Mouse (Mus musculus): ENCODE results near the gene Glud1.
"Not testable (repeated sequence)": the region's sequence is repeated elsewhere in the genome, so short reads cannot be mapped to it uniquely, and the experiment has no call there.

Glud1 gene

DNA sequence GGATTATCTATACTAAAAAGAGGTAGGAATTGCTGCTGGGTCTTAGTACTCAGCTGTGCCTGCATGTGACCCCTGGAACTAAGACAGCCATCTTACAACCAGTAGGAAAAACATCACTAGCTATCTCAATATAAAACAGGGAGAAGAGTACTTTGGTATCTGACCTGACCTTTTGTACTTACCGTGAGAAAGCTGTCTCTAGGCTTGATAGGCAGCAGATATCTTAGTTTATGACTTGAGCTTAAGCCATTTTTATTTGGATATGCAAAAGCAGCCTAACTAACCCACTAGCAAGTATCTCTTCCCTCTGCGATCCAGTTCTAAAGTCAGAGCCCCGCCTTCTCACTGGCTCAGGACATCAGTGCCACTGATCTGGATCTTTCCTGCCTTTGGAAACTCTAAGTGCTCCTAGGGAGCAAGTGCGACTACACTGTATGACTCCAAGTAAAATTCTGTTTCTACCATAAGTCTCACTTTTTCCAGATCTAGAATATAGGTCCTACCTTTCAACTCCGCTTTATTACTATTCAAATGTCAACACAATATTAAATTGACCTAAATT lies 7.8 kb upstream of the Glud1 start:
- POLR2A ChIA-PET: interaction anchor here in 3 of 4 experiments (1.1 to 1.3 kb wide), 5 partner anchors 9 to 60 kb away, joined by 3 to 9 read pairs (median 3); no protein-coding TSS in a partner anchor

DNA sequence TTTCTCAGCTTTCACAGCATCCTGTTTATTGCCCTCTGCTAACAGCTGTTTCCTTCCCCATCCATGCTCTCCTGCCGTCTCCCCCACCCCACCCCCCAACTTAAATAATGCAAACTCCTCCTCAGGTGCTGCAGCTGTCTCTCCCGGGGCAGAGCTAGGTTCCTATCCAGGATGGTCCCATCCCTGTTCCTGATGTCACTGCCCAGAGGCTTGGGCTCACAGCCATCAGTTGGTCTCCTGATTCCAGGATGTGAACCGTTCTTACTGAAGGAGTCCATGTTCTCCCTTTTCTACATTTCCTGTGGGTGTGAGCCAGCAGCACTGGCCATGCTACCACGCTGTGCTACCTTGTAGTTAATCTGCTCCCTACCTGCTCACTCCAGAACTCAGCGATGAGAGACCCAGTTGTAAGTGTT lies 7.3 kb upstream of the Glud1 start:
- ChIA-PET CTCF (interaction anchor here in 2 of 4 experiments (0.6 to 0.8 kb wide), 3 partner anchors 10 to 466 kb away, joined by 3 to 4 read pairs (median 3); no protein-coding TSS in a partner anchor), POLR2A (interaction anchor here in 3 of 4 experiments (1.1 to 1.4 kb wide), 6 partner anchors 9 to 59 kb away, joined by 3 to 9 read pairs (median 4); no protein-coding TSS in a partner anchor)

More for the DNA sequence above, 7.8 kb upstream of the Glud1 start:
- CTCF ChIA-PET: interaction anchor here in 1 of 4 experiments (0.8 kb wide), 1 partner anchor 9 kb away, joined by 3 read pairs; no protein-coding TSS in a partner anchor

DNA sequence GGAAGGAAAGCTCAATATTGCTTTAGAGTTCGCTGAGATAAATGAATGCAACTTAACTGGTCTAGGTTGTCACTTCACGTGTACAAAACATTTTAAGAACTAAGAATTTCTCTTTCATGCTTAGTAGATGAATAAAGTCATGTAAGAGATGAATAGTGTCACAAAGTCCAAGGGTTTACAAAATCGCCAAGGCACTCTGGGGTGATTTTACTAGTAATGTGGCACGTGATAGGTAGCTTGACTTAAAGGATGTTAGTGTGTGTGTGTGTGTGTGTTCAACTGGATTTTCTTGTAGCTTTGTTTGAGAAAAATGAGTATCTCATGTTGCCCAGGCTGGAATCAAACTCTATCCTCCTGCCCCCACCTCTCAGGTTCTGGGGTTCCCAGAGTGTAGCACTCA lies 1.3 kb upstream of the Glud1 start:
- CTCF ChIA-PET: no interaction called here
- POLR2A ChIA-PET: interaction anchor here in 2 of 4 experiments (0.6 to 1.8 kb wide), 10 partner anchors 9 to 63 kb away, joined by 3 to 9 read pairs (median 4); no protein-coding TSS in a partner anchor

DNA sequence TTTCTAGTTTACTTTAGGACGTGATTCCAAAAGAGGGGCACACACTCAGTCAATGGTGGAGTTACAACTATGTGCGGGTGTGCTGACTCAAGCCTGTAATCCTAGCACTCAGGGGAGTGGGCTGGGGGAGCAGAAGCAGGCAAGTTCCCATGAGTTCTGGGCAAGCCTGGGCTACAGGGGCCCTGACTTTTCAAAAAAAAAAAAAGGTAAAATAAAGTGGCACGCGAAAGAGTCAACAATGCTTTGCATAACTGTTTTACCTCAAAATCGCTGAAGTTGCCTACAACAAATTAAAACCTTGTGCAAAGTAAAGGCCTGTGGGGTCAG lies 657 bp upstream of the Glud1 start:
- ChIA-PET CTCF (no interaction called here), POLR2A (interaction anchor here in 2 of 4 experiments (1.0 to 1.8 kb wide), 6 partner anchors 10 to 53 kb away, joined by 3 to 9 read pairs (median 4); no protein-coding TSS in a partner anchor)

DNA sequence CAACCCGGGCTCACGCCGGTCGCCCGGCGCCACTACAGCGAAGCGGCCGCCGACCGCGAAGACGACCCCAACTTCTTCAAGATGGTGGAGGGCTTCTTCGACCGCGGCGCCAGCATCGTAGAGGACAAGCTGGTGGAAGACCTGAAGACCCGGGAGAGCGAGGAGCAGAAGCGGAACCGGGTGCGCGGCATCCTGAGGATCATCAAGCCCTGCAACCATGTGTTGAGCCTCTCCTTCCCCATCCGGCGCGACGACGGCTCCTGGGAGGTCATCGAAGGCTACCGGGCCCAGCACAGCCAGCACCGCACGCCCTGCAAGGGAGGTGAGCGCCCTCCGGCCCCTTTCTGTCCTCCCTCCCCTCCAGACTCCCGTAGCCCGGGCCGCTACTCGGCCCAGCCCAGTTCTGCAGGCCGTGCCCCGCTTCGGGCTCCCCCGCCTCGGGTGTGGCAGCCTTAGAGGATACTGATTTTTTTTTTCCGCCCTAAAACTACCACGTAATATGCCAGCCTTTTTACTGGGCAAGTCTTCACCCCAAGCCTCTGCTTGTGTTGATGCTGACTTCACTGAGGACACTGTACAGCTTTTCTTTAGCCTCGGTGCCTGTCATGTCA lies 599 bp downstream of the Glud1 start:
- ChIA-PET POLR2A (interaction anchor here in 3 of 4 experiments (0.6 to 61.1 kb wide), 20 partner anchors 10 to 77 kb away, joined by 3 to 2339 read pairs (median 4); partner anchors contain the start of genes Fam25c (in 1 of the 3), Mmrn2 (in 1 of the 3) and Sncg (in 1 of the 3)), CTCF (no interaction called here)

DNA sequence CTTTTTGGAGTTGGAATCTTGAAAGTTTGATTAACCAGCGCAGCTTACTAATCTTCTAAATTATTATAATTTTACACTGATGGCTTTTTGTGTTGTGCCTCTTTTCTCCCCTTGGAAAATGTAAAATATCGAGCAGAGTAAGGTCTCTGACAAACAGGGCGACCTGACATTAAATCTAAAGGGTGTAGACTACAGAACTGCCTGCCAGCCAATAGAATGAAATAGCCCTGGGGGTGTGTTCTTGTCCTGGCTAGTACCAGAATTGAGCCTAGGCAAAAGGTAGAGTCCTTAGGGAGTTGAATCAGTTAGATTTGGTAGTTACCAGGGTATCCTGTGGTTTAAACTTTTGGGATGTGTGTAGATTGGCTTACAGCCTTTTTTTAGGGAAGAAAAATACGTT lies 1.2 kb downstream of the Glud1 start:
- CTCF ChIA-PET: no interaction called here
- POLR2A ChIA-PET: interaction anchor here in 3 of 4 experiments (0.7 to 61.1 kb wide), 16 partner anchors 10 to 77 kb away, joined by 3 to 2339 read pairs (median 4); partner anchors contain the start of genes Fam25c (in 1 of the 3), Mmrn2 (in 1 of the 3) and Sncg (in 1 of the 3)

DNA sequence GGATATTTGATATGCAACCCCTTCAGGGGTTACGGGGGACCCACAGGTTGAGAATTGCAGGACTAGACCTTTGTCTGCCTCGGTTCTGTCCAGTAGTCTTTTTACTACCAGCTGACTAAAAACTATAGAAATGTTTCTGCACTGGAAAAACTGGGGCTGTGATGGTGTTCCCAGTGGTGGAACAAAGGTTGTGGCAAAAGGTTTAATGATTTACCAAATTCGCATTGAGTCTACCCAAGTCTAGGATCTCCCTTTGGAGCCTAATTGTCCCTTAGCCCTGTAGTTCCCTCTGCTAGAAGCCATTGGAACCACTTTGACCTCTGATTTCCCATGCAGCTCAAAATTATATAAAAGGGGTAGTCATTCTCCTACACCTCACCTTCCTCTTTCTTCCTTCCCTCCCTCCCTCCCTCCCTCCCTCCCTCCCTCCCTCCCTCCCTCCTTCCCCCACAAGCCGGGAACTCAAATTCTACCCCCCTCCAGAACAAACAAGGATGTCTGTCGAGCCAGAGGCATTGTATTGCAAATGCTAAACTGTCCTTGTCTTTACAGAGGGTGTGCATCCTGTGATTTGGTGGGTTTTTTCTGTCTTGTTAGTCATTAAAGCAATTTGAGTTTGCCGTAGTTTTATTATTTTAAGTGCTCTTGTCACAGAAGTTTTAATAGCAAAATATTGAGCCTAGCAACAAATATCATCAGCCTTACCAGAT lies 2.0 kb downstream of the Glud1 start:
- POLR2A ChIA-PET: interaction anchor here in 3 of 4 experiments (0.6 to 61.1 kb wide), 11 partner anchors 9 to 190 kb away, joined by 3 to 2339 read pairs (median 3); partner anchors contain the start of genes Fam25c (in 1 of the 3), Mmrn2 (in 1 of the 3) and Sncg (in 1 of the 3)
- CTCF ChIA-PET: no interaction called here

DNA sequence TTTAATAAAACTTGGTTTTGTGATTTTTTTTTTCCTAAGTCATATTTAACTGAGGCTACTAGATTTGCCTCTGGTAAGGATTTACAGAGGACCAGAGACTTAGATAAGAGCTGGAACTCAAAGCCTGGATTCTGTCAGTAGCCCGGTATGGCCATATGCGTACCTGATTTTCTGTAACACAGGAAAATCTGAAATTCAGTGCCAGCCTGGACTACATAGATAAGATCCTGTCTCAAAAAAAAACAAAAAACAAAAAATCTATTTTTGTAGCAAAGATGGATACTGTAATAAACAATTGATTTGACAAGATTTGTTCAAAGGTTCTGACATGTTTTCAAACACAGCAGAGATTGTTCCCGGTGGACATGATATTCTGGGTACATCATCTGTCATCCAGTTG lies 3.1 kb downstream of the Glud1 start:
- ChIA-PET POLR2A (interaction anchor here in 2 of 4 experiments (0.7 to 61.1 kb wide), 9 partner anchors 10 to 415 kb away, joined by 3 to 2339 read pairs (median 5); partner anchors contain the start of genes Fam25c (in 1 of the 2), Mmrn2 (in 1 of the 2) and Sncg (in 1 of the 2)), CTCF (no interaction called here)

DNA sequence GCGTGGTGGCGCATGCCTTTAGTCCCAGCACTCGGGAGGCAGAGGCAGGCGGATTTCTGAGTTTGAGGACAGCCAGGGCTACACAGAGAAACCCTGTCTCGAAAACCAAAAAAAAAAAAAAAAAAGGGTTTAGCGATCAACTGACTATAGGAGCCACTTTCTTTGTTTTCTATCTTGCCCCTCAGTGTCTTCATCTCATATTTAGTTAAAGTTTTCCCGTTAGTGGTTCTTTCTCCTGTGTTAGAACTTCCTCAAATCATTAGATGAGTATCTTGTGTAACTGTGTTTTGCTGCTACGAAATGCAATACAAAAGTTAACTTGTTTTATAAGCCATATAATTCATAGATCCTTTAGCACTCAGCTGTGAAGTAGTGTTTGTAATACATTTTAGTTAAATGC lies 3.9 kb downstream of the Glud1 start:
- POLR2A ChIA-PET: interaction anchor here in 3 of 4 experiments (0.5 to 61.1 kb wide), 17 partner anchors 9 to 414 kb away, joined by 3 to 2339 read pairs (median 4); partner anchors contain the start of genes Fam25c (in 1 of the 3), Mmrn2 (in 1 of the 3) and Sncg (in 1 of the 3)
- CTCF ChIA-PET: not testable (repeated sequence)

DNA sequence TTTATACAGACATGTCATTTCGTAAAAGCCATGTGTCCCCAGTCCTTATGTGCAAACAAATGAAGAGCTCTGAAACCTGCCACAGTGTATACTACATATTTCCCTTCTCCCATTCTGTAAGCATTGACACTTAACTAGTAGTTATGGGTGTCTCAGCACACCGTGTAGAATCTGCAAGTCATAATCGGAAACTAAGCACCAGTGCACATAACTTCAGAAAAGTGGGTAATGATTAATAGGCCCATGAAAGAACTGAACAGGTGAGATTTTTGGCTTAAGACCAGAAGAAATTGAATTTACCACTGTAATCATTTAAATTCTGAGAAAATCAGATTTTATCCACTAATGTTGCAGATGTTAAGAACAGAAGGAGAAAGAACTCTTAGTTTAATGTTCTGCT lies 4.3 kb downstream of the Glud1 start:
- CTCF ChIA-PET: no interaction called here
- POLR2A ChIA-PET: interaction anchor here in 3 of 4 experiments (0.6 to 61.1 kb wide), 17 partner anchors 9 to 348 kb away, joined by 3 to 2339 read pairs (median 4); partner anchors contain the start of genes Fam25c (in 1 of the 3), Mmrn2 (in 1 of the 3) and Sncg (in 1 of the 3)

DNA sequence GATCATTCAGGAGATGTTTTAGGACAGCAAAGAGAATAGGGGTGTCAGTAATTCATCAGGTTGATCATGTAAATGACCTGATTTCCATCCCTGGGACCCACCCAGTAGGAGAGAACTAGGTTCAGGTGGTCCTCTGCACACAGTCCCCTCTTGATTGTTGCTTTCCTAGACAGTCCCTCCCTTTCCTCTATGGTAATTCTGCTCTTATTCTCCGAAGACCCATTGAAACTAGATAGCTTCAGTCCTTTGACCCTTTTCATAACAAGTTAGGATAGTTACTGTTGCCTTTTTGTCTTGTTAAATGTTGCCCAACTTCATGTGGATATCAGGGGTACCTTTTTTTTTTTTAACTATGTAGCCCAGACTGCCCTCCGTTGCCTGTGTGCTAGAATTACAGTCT lies 5.8 kb downstream of the Glud1 start:
- CTCF ChIA-PET: interaction anchor here in 2 of 4 experiments (0.6 to 1.0 kb wide), 2 partner anchors 47 to 496 kb away, joined by 4 to 7 read pairs; no protein-coding TSS in a partner anchor
- POLR2A ChIA-PET: interaction anchor here in 3 of 4 experiments (0.7 to 61.1 kb wide), 15 partner anchors 9 to 302 kb away, joined by 3 to 2339 read pairs (median 4); partner anchors contain the start of genes Fam25c (in 1 of the 3), Mmrn2 (in 1 of the 3) and Sncg (in 1 of the 3)

DNA sequence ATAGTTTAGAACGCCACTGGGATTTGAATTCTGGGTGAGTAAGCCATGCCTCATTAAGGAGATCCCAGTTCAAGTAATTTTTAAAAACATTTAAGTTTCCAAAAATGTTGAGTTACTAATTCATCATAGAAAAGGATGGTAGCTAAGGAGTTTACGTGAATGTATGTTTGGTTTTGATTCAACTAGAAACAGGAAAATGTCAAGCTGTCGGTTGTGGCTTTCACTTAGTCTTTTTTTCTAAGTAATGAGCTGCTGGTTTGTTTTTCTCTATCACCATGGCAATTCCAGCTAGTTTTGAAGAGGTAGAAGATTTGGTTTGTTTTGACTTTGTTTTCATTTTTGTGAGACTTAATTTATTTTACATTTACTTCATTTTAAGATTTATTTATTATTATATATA lies 6.9 kb downstream of the Glud1 start:
- CTCF ChIA-PET: interaction anchor here in 2 of 4 experiments (0.6 to 1.0 kb wide), 2 partner anchors 45 kb away, joined by 3 to 4 read pairs; no protein-coding TSS in a partner anchor

DNA sequence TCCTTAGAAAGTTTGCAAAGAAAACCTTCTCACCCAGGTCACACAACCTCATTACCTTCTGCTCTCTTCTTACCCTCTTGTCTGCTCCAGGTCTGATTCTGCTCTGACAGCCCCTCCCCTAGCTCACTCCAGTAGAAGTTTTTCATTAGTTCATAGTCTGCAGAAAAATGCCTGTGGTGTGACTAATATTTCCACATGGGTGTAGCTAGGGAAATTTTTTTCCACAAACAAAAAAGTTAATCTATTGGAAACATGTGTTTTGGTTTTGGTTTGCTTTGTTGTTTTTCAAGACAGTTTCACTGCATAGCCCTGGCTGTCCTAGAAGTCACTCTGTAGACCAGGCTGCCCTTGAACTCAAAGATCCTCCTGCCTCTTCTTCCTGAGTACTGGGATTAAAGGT lies 7.6 kb downstream of the Glud1 start:
- ChIA-PET CTCF (no interaction called here), POLR2A (interaction anchor here in 3 of 4 experiments (0.9 to 61.1 kb wide), 7 partner anchors 13 to 45 kb away, joined by 3 to 2339 read pairs (median 6); partner anchors contain the start of genes Fam25c (in 1 of the 3), Mmrn2 (in 1 of the 3) and Sncg (in 1 of the 3))

More for the DNA sequence above, 6.9 kb downstream of the Glud1 start:
- POLR2A ChIA-PET: interaction anchor here in 3 of 4 experiments (0.5 to 61.1 kb wide), 13 partner anchors 8 to 436 kb away, joined by 3 to 2339 read pairs (median 4); partner anchors contain the start of genes Fam25c (in 1 of the 3), Mmrn2 (in 1 of the 3) and Sncg (in 1 of the 3)

DNA sequence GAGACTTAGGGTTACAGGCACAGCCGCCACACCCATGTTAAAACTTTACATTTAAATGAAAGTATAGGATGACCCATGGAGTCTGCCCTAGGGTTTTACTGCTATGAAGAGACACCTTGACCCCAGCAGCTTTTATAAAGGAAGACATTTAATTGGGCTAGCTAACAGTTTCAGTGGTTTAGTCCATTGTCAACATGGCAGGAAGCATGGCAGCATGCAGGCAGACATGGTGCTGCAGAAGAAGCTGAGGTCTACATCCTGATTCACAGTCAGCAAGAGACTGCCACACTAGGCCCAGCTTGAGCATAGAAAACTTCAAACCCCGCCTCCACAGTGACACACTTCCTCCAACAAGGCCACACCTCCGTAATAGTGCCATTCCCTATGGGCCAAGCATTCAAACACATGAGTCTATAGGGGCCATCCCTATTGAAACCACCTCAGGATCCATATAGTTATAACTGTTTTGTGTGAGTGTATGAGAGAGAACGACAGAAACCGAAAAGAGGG lies 13.1 kb downstream of the Glud1 start:
- CTCF ChIA-PET: no interaction called here

DNA sequence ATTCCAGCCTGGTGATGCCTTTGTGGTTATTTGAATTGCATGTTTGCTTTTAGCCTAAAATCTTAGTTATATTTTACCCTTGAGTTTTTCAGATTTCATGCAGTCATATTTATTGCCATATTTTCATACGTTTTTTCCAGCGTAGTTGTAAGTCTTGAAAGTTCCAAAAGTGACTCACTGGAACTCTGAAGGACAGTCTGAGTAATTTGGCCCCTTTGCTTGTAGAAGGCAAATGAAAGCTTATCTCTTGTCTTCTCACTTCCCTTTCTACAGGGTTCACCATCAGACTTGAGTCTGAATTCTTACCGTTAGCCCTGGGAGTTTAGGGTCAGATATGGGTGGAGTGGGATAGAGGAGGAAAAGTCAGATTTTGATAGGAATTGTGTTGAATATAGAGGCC lies 16.1 kb downstream of the Glud1 start:
- ChIA-PET POLR2A (interaction anchor here in 2 of 4 experiments (0.6 to 61.1 kb wide), 7 partner anchors 10 to 33 kb away, joined by 3 to 2339 read pairs (median 6); partner anchors contain the start of genes Fam25c (in 1 of the 2), Glud1 (in 1 of the 2), Mmrn2 (in 1 of the 2) and Shld2 (in 1 of the 2)), CTCF (no interaction called here)

More for the DNA sequence above, 13.1 kb downstream of the Glud1 start:
- POLR2A ChIA-PET: interaction anchor here (0.7 to 61.1 kb wide), 18 partner anchors 7 to 56 kb away, joined by 3 to 2339 read pairs (median 4); partner anchors contain the start of genes Fam25c (in 1 of the 4), Mmrn2 (in 1 of the 4) and Sncg (in 1 of the 4)

DNA sequence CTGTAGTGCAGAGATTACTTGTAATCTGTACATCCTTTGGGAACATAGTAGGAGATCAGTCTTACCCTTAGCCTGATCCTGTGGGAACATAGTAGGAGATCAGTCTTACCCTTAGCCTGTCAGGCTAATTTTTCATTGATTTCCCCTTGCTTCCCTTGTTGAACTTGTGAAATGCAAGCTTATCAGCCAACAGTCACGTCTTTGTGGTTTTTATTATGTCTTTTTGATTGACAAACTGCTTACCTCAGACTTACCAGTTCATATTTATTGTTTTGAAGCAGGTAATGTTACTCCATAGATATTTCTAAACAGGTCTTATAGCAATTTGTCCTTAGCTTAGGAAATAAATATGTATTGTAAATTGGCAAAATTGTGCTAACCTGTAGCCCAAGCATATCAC lies 17.1 kb downstream of the Glud1 start:
- ChIA-PET POLR2A (interaction anchor here in 1 of 4 experiments (61.1 kb wide), 1 partner anchor 32 kb away, joined by 2339 read pairs; the partner anchor contains the start of genes Fam25c, Mmrn2 and Sncg), CTCF (no interaction called here)

DNA sequence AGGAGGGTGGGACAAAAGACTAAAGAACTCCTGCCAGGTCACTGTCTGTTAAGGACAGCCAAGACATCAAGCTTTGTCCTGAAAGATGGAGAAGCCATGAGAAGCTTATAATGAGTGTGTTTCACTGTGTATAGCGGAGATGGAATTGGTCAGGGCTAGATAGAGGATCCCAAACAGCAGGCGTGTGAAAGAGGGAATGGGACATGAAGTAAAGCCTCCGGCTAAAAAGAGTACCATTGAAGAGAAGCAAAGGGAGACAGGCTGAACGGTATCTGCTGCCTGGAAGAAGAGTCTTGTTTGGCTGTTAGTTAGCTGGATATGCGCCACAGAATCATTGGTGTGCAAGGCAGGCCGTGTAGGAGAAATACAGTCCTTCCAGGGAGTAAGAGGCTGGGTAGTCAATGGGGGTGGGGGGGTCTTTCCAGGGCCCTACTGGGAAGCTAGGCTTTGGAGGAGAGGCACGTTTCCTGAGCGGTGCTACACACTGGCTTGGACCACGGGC lies 20.2 kb downstream of the Glud1 start:
- CTCF ChIA-PET: interaction anchor here in 1 of 4 experiments (1.7 kb wide), 1 partner anchor 42 kb away, joined by 4 read pairs; no protein-coding TSS in a partner anchor
- POLR2A ChIA-PET: interaction anchor here (0.6 to 61.1 kb wide), 21 partner anchors 9 to 77 kb away, joined by 3 to 2339 read pairs (median 6); partner anchors contain the start of genes Glud1 (in 2 of the 4), Fam25c (in 1 of the 4), Mmrn2 (in 1 of the 4) and Shld2 (in 1 of the 4)

Measured in embryonic stem cell, embryonic (primary cell).